Mouse (Mus musculus) erythroblast, embryonic 14.5 days (primary cell): ENCODE data around the gene Susd6.

ENCODE experiments used
- GATA1 ChIP-seq: IDR thresholded peaks from 2 replicates; pipeline ENCODE4 v1.6.1; 2012; ENCODE audit warnings: low read length, inconsistent platforms, mixed read lengths
- TAL1 ChIP-seq: IDR thresholded peaks from 3 replicates; pipeline ENCODE4 v1.6.1; 2012; ENCODE audit warnings: low read length, inconsistent platforms, mixed read lengths

DNA sequence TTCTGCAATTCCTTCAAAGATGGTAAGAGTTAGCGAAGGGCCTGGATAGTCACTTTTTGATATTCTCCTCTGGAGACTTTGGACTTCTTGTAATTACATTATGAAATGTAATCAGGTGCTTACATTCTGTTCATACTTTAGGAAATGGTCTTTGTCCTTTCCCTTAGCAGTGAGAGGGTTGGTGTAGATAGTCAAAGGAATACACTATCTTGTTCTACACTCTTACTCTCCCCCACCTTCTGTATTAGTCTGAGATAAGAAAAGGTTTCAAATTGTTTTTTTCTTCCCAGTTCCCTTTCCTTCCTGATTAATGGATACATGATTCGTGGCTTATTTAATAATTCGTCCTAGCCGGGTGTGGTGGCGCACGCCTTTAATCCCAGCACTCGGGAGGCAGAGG, 32.2 kb downstream of the Susd6 start:
- no peak for TF ChIP-seq TAL1
- TF ChIP-seq GATA1: no peak
